Mouse (Mus musculus): ENCODE measurements around the gene Fndc3a. TPM values are rescaled to one million over a fixed set of nuclear protein-coding genes. Genes with fewer than 3 reads are reported as not detected.

Fndc3a gene
- total and polyA plus RNA-seq, 2 experiments = 27.9 to 36.9 TPM

DNA sequence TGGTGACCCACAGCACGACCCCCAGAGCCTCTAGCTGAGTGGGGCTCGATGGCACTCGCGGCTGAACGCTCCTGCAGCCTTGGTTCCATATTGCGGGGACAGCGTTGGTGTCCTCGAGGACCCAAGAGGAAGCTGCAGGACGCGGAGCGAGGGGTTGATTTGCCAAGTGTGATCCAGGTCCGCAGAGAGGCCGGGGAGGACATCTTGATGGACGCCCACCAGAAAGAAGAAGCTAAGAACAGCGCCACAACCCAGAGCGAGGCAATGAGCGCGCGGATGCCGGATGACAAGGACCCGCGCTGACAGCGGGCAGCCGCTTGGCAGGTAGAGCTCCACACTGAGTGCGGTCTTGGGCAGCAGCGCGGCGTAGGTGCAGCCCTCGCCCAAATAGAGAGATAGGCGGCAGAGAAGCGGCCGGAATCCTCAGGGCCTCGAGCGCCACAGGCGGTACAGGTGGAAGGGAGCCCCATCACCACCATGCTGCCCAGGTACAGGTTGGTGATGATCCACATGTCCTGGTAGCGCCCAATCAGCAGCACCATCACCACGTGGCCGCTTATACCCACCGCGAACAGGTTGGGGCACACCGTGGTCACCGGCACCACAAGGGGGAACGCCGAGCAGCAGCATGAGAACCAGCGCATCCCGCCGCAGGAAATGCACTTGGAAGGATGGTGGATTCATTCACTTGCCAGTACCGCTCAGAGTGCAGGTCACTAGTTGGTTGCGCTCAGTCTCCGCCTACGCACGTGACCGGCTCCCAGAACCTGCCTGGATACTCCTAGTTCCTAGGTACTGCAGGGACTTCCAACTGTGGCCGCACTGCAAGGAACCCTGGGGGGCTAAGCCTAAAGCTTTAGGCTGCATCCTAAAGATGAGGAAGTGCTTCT lies 177.5 kb downstream of the Fndc3a start:
- Histone ChIP-seq H3K4me1 (ENCODE audit: control insufficient read depth, insufficient read depth, low read length) (peaks cover 13% of the 10 kb centered on the region), H3K36me3 (ENCODE audit: control insufficient read depth, insufficient read depth, low read length) (peaks cover under 1% of the 10 kb centered on the region; the same call in 1 of the 2 replicates), H3K27ac (replicated peaks; ENCODE audit: insufficient read depth, low read depth, low read length) (no peak overlapping the region), H3K79me2 (ENCODE audit: control insufficient read depth, insufficient read depth, low read length) (no peaks in the 10 kb centered on the region), H3K27me3 (ENCODE audit: control insufficient read depth, insufficient read depth, low read length) (peaks cover 9% of the 10 kb centered on the region), H3K9ac (ENCODE audit: low read depth, low read length) (no peak overlapping the region), H3K4me3 (ENCODE audit: insufficient read depth, low read depth, low read length) (peak overlapping the region; percentile 43; the same call in 1 of the 2 replicates)
- peak; percentile 40 for DNase-seq (ENCODE audit: extremely low read depth, low read depth, low spot score)
- 4% methylated on average over 54 of the region's 54 CpGs for WGBS
- TF ChIP-seq POLR2A (IDR thresholded peaks at IDR 0.05; ENCODE audit: extremely low read depth, insufficient read depth, low read length) = no peak
- TF ChIP-seq CTCF (IDR thresholded peaks at IDR 0.05; ENCODE audit: low read depth, low read length) = no peak

DNA sequence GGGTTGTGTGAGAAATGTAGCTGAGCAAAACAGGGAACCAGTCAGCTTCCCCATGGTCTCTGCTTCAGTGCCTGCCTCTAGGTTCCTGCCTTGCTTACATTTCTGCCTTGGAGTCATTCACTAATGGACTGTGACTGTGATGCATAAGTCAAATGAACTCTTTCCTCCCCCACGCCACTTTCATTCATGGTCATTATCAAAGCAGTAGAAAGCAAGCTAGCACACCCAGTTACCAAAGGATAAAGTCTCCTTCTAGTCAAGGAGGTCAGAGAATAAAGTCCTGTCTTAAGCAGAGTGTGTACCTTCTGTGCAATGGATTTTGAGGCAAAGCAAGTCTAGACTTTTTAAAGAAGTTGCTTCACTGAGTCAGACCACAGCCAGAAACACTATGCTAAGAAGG lies 182.7 kb downstream of the Fndc3a start:
- 0 out of 2 replicates have a peak, but pooled peaks cover 3% of the 10 kb centered on the region for H3K4me1 ChIP-seq (ENCODE audit: control insufficient read depth, insufficient read depth, low read length)
- no peak for TF ChIP-seq POLR2A (IDR thresholded peaks at IDR 0.05; ENCODE audit: extremely low read depth, insufficient read depth, low read length)
- TF ChIP-seq CTCF (IDR thresholded peaks at IDR 0.05; ENCODE audit: low read depth, low read length) = no peak
- H3K27me3 ChIP-seq (ENCODE audit: control insufficient read depth, insufficient read depth, low read length) = peaks cover 7% of the 10 kb centered on the region
- no peak overlapping the region for H3K4me3 ChIP-seq (ENCODE audit: insufficient read depth, low read depth, low read length)
- WGBS = 78% methylated on average over 1 of the region's 1 CpGs
- H3K9ac ChIP-seq (ENCODE audit: low read depth, low read length) = no peak overlapping the region
- DNase-seq (ENCODE audit: extremely low read depth, low read depth, low spot score) = no peak
- no peaks in the 10 kb centered on the region for H3K36me3 ChIP-seq (ENCODE audit: control insufficient read depth, insufficient read depth, low read length)
- no peaks in the 10 kb centered on the region for H3K79me2 ChIP-seq (ENCODE audit: control insufficient read depth, insufficient read depth, low read length)
- H3K27ac ChIP-seq (replicated peaks; ENCODE audit: insufficient read depth, low read depth, low read length) = no peak overlapping the region

DNA sequence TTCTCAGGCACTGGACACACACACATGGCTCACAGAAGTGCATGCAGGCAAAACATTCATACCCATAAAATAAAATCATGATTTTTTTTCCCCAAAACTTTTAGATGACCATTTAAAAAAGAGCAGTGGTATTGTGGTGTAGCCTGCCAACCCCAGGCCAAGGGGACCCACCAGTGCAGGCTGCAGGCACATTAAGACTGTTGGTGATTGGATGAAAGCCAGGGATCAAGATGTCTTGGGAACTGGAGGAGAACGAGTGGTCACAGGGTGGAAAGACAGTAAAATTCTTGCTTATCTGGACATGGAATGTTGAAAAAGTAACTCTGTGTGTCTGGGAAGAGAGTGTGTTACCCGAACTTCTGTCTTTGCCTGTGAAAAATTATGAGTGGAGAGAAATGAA lies 190.2 kb downstream of the Fndc3a start:
- WGBS = 44% methylated on average over 2 of the region's 2 CpGs
- no peak for TF ChIP-seq POLR2A (IDR thresholded peaks at IDR 0.05; ENCODE audit: extremely low read depth, insufficient read depth, low read length)
- TF ChIP-seq CTCF (IDR thresholded peaks at IDR 0.05; ENCODE audit: low read depth, low read length) = no peak
- H3K9ac ChIP-seq (ENCODE audit: low read depth, low read length) = no peak overlapping the region
- DNase-seq (ENCODE audit: extremely low read depth, low read depth, low spot score) = no peak
- no peak overlapping the region for H3K4me3 ChIP-seq (ENCODE audit: insufficient read depth, low read depth, low read length)
- no peak overlapping the region for H3K27ac ChIP-seq (replicated peaks; ENCODE audit: insufficient read depth, low read depth, low read length)
- no peaks in the 10 kb centered on the region for H3K27me3 ChIP-seq (ENCODE audit: control insufficient read depth, insufficient read depth, low read length)
- H3K79me2 ChIP-seq (ENCODE audit: control insufficient read depth, insufficient read depth, low read length) = no peaks in the 10 kb centered on the region
- no peaks in the 10 kb centered on the region for H3K4me1 ChIP-seq (ENCODE audit: control insufficient read depth, insufficient read depth, low read length)
- H3K36me3 ChIP-seq (ENCODE audit: control insufficient read depth, insufficient read depth, low read length) = no peaks in the 10 kb centered on the region

DNA sequence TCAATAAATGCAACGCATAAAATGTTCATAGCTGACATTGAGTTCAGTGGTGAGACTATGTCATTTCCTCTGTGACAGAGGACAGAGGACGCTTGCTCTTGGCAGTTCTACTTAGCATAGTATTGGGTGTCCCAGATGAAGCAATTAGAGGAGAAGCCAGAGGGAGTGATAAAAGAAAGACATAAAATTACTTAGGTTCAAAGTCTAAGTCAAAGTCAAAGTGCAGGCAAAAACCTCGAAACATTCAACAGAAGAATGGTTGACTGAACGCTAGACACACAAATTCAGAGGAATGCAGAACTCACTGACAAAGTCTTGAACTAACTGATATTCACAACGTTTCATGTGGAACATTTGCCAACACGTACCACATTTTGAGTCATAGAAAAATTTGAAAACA lies 191.0 kb downstream of the Fndc3a start:
- 64% methylated on average over 6 of the region's 6 CpGs for WGBS
- DNase-seq (ENCODE audit: extremely low read depth, low read depth, low spot score) = peak; percentile 23
- Histone ChIP-seq H3K9ac (ENCODE audit: low read depth, low read length) (no peak overlapping the region), H3K4me3 (ENCODE audit: insufficient read depth, low read depth, low read length) (no peak overlapping the region), H3K27me3 (ENCODE audit: control insufficient read depth, insufficient read depth, low read length) (no peaks in the 10 kb centered on the region), H3K36me3 (ENCODE audit: control insufficient read depth, insufficient read depth, low read length) (no peaks in the 10 kb centered on the region), H3K79me2 (ENCODE audit: control insufficient read depth, insufficient read depth, low read length) (no peaks in the 10 kb centered on the region), H3K4me1 (ENCODE audit: control insufficient read depth, insufficient read depth, low read length) (no peaks in the 10 kb centered on the region), H3K27ac (replicated peaks; ENCODE audit: insufficient read depth, low read depth, low read length) (no peak overlapping the region)
- TF ChIP-seq CTCF (IDR thresholded peaks at IDR 0.05; ENCODE audit: low read depth, low read length) = no peak
- TF ChIP-seq POLR2A (IDR thresholded peaks at IDR 0.05; ENCODE audit: extremely low read depth, insufficient read depth, low read length) = no peak

DNA sequence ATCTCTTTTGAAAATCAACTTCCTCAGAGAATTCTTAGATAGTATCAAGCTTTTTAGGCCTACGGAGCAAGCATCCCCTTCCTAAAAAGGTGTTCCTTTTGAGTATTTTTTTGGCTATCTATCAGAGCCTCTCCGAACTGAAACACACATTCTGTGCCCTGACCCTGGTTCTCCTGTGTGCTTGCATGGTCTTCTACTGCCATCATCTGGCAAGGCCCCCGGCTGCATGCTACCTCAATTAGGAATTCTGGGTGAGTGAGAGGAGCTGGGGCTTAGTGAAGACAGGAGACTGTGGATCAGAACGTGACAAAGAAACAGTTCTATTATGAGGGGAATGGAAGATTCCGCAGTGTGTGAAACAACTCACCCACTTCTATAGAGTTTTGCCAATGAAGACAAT lies 193.4 kb downstream of the Fndc3a start:
- Histone ChIP-seq H3K27me3 (ENCODE audit: control insufficient read depth, insufficient read depth, low read length) (no peaks in the 10 kb centered on the region), H3K36me3 (ENCODE audit: control insufficient read depth, insufficient read depth, low read length) (no peaks in the 10 kb centered on the region), H3K9ac (ENCODE audit: low read depth, low read length) (no peak overlapping the region), H3K4me3 (ENCODE audit: insufficient read depth, low read depth, low read length) (no peak overlapping the region), H3K4me1 (ENCODE audit: control insufficient read depth, insufficient read depth, low read length) (no peaks in the 10 kb centered on the region), H3K27ac (replicated peaks; ENCODE audit: insufficient read depth, low read depth, low read length) (no peak overlapping the region), H3K79me2 (ENCODE audit: control insufficient read depth, insufficient read depth, low read length) (no peaks in the 10 kb centered on the region)
- no peak for DNase-seq (ENCODE audit: extremely low read depth, low read depth, low spot score)
- peak; percentile 67 for TF ChIP-seq CTCF (IDR thresholded peaks at IDR 0.05; ENCODE audit: low read depth, low read length)
- no peak for TF ChIP-seq POLR2A (IDR thresholded peaks at IDR 0.05; ENCODE audit: extremely low read depth, insufficient read depth, low read length)
- 19% methylated on average over 5 of the region's 5 CpGs for WGBS
